Mouse (Mus musculus) kidney, adult 2 months (tissue): Measurements from ENCODE around the gene Erich4. TPM values are rescaled to one million over a fixed set of nuclear protein-coding genes. Genes with fewer than 3 reads are reported as not detected.

Source experiments
- DNase-seq: peaks from one replicate; pipeline ENCODE4 v3.0.0; 2021
- H3K27ac ChIP-seq: fragments of 200-500 bp; 2 replicates; pipeline ENCODE4 v1.5.1; 2012; ENCODE audit warnings: low read depth, low read length, control low read depth, inconsistent platforms; ENCODE audit not compliant: insufficient read depth
- H3K27me3 ChIP-seq: fragments of 200-500 bp; replicated peaks from 2 replicates; pipeline ENCODE4 v1.6.1; 2012; ENCODE audit warnings: mild to moderate bottlenecking, moderate library complexity, low read length, inconsistent platforms; ENCODE audit not compliant: control insufficient read depth, insufficient read depth
- H3K36me3 ChIP-seq: fragments of 200-500 bp; 2 replicates; pipeline ENCODE4 v1.6.1; 2012; ENCODE audit warnings: mild to moderate bottlenecking, moderate library complexity, low read length, inconsistent platforms; ENCODE audit not compliant: control insufficient read depth, insufficient read depth
- H3K4me1 ChIP-seq: fragments of 200-500 bp; 2 replicates; pipeline ENCODE4 v1.6.1; 2011; ENCODE audit warnings: low read length; ENCODE audit not compliant: control insufficient read depth, insufficient read depth
- H3K4me3 ChIP-seq: fragments of 200-500 bp; 2 replicates; pipeline ENCODE4 v1.5.1; 2011; ENCODE audit warnings: mild to moderate bottlenecking, low read depth, low read length, control low read depth; ENCODE audit not compliant: insufficient read depth
- CTCF ChIP-seq: fragments of 200-500 bp; conservative IDR thresholded peaks from 2 replicates; pipeline ENCODE4 v1.5.1; 2011; ENCODE audit warnings: low read depth, mild to moderate bottlenecking, control low read depth, low read length, moderate library complexity, mixed read lengths; ENCODE audit not compliant: insufficient read depth, insufficient read length
- POLR2A ChIP-seq: fragments of 200-500 bp; IDR thresholded peaks from one replicate; pipeline ENCODE4 v1.6.1; 2011; ENCODE audit warnings: low read depth, low read length, control low read depth
- WGBS: fragments of 180-500 bp; shearing (Covaris S2); methylation state at CpG from one replicate; pipeline ENCODE4 v1.1.7; 2018; 5-methylcytosine and 5-hydroxymethylcytosine counted together
- polyA plus RNA-seq: library from polyadenylated mRNA; depleted of rRNA; stranded (reverse); fragments of >200 nt; gene quantifications from 2 replicates; pipeline ENCODE4 v1.2.3, GENCODE M21; 2012

Gene Erich4
- polyA plus RNA-seq, 1 experiment, result 49.7 TPM

GRCm38 (mm10) chr7:25636373-25636772, 20.7 kb upstream of the Erich4 start:
- Histone ChIP-seq H3K27me3 (no peaks in the 10 kb centered on the region), H3K4me3 (no peak overlapping the region), H3K27ac (no peak overlapping the region), H3K36me3 (no peaks in the 10 kb centered on the region; the same call in none of the 2 replicates), H3K4me1 (no peaks in the 10 kb centered on the region)
- TF ChIP-seq POLR2A (no peak), CTCF (no peak)
- DNase-seq, result no peak
- 47% methylated on average over 3 of the region's 3 CpGs for WGBS

- Histone ChIP-seq H3K27me3 (no peaks in the 10 kb centered on the region), H3K36me3 (no peaks in the 10 kb centered on the region; the same call in 1 of the 2 replicates), H3K4me3 (no peak overlapping the region), H3K27ac (no peak overlapping the region), H3K4me1 (no peaks in the 10 kb centered on the region)
- no peak for DNase-seq
- no peak for TF ChIP-seq POLR2A
- no peak for TF ChIP-seq CTCF
- WGBS, result 81% methylated on average over 5 of the region's 5 CpGs
Observed at GRCm38 (mm10) chr7:25632679-25633078, 17.0 kb upstream of the Erich4 start.

GRCm38 (mm10) chr7:25628323-25628620, 12.6 kb upstream of the Erich4 start:
- H3K27ac ChIP-seq, result no peak overlapping the region
- 49% methylated on average over 8 of the region's 8 CpGs for WGBS
- H3K4me3 ChIP-seq, result peak overlapping the region; percentile 45; the same call in 1 of the 2 replicates
- no peaks in the 10 kb centered on the region for H3K36me3 ChIP-seq
- no peak for TF ChIP-seq CTCF
- no peak for TF ChIP-seq POLR2A
- peak; percentile 30 for DNase-seq
- H3K4me1 ChIP-seq, result no peaks in the 10 kb centered on the region
- no peaks in the 10 kb centered on the region for H3K27me3 ChIP-seq

- Histone ChIP-seq H3K4me1 (no peaks in the 10 kb centered on the region), H3K27ac (no peak overlapping the region), H3K36me3 (no peaks in the 10 kb centered on the region), H3K27me3 (no peaks in the 10 kb centered on the region), H3K4me3 (peak overlapping the region; percentile 53)
- DNase-seq, result peak; percentile 76
- no peak for TF ChIP-seq CTCF
- WGBS, result 14% methylated on average over 38 of the region's 38 CpGs
Observed at GRCm38 (mm10) chr7:25627431-25628322, 12.0 kb upstream of the Erich4 start.

- DNase-seq, result peak; percentile 48
- Histone ChIP-seq H3K4me1 (no peaks in the 10 kb centered on the region), H3K27ac (no peak within 1 kb of the TSS), H3K4me3 (peak within 1 kb of the TSS; percentile 53), H3K27me3 (no peaks in the 10 kb centered on the region), H3K36me3 (no peaks in the 10 kb centered on the region)
- 20% methylated on average over 29 of the region's 29 CpGs for WGBS
- TF ChIP-seq POLR2A (no peak), CTCF (no peak)
Observed at GRCm38 (mm10) chr7:25626509-25627430, 11.1 kb upstream of the Erich4 start, which contains the start of gene B3gnt8. Gene B3gnt8, plus strand, starts transcription at chr7:25626654.

- TF ChIP-seq CTCF, result peak; percentile 66
- TF ChIP-seq POLR2A, result no peak
- Histone ChIP-seq H3K4me1 (no peaks in the 10 kb centered on the region), H3K4me3 (no peak overlapping the region), H3K27ac (no peak overlapping the region), H3K27me3 (no peaks in the 10 kb centered on the region), H3K36me3 (no peaks in the 10 kb centered on the region)
- peak; percentile 43 for DNase-seq
- WGBS, result 78% methylated on average over 10 of the region's 10 CpGs
Observed at GRCm38 (mm10) chr7:25625594-25626250, 10.0 kb upstream of the Erich4 start.

GRCm38 (mm10) chr7:25624851-25625250, 9.2 kb upstream of the Erich4 start:
- TF ChIP-seq CTCF (no peak), POLR2A (no peak)
- Histone ChIP-seq H3K36me3 (no peaks in the 10 kb centered on the region), H3K27me3 (no peaks in the 10 kb centered on the region), H3K4me1 (peaks cover 4% of the 10 kb centered on the region; the same call in 1 of the 2 replicates), H3K27ac (no peak overlapping the region), H3K4me3 (no peak overlapping the region)
- DNase-seq, result no peak
- WGBS, result 78% methylated on average over 5 of the region's 5 CpGs
